Mouse (Mus musculus): ENCODE results near the gene Rpl24. TPM values are rescaled to one million over a fixed set of nuclear protein-coding genes. Genes with fewer than 3 reads are reported as not detected.

Gene Rpl24
- polyA plus RNA-seq, 1 experiment = 978 TPM

GRCm38 (mm10) chr16:55970416-55970815 is 4.3 kb downstream of the Rpl24 start:
- TF ChIP-seq CTCF (IDR thresholded peaks at IDR 0.05; ENCODE audit: borderline replicate concordance, insufficient read depth, low read length) = no peak
- TF ChIP-seq POLR2A (IDR thresholded peaks at IDR 0.05; ENCODE audit: low read depth, low read length) = no peak
- Histone ChIP-seq H3K27ac (ENCODE audit: insufficient read depth, low read length) (no peak overlapping the region), H3K4me3 (ENCODE audit: insufficient read depth, low read length) (no peak overlapping the region), H3K4me1 (ENCODE audit: control insufficient read depth, insufficient read depth, low read length) (peaks cover 14% of the 10 kb centered on the region)

- Histone ChIP-seq H3K4me1 (ENCODE audit: control insufficient read depth, insufficient read depth, low read length) (peaks cover 14% of the 10 kb centered on the region), H3K27ac (ENCODE audit: insufficient read depth, low read length) (peak overlapping the region; percentile 45), H3K4me3 (ENCODE audit: insufficient read depth, low read length) (no peak overlapping the region)
- TF ChIP-seq POLR2A (IDR thresholded peaks at IDR 0.05; ENCODE audit: low read depth, low read length) (no peak), CTCF (IDR thresholded peaks at IDR 0.05; ENCODE audit: borderline replicate concordance, insufficient read depth, low read length) (no peak)
Observed at GRCm38 (mm10) chr16:55971735-55972615, 5.9 kb downstream of the Rpl24 start.

GRCm38 (mm10) chr16:55972626-55973201 is 6.6 kb downstream of the Rpl24 start:
- TF ChIP-seq CTCF (IDR thresholded peaks at IDR 0.05; ENCODE audit: borderline replicate concordance, insufficient read depth, low read length) (no peak), POLR2A (IDR thresholded peaks at IDR 0.05; ENCODE audit: low read depth, low read length) (no peak)
- Histone ChIP-seq H3K27ac (ENCODE audit: insufficient read depth, low read length) (peak overlapping the region; percentile 52; the same call in 1 of the 2 replicates), H3K4me3 (ENCODE audit: insufficient read depth, low read length) (peak overlapping the region; percentile 45; the same call in 1 of the 2 replicates), H3K4me1 (ENCODE audit: control insufficient read depth, insufficient read depth, low read length) (peaks cover 14% of the 10 kb centered on the region)

GRCm38 (mm10) chr16:55973431-55974255 is 7.6 kb downstream of the Rpl24 start, which contains the start of gene Zbtb11:
Gene Zbtb11 (plus strand): TSS chr16:55973883.
- H3K27ac ChIP-seq (ENCODE audit: insufficient read depth, low read length) = peak within 1 kb of the TSS; percentile 52
- no peak for TF ChIP-seq CTCF (IDR thresholded peaks at IDR 0.05; ENCODE audit: borderline replicate concordance, insufficient read depth, low read length)
- TF ChIP-seq POLR2A (IDR thresholded peaks at IDR 0.05; ENCODE audit: low read depth, low read length) = peak; percentile 65
- H3K4me1 ChIP-seq (ENCODE audit: control insufficient read depth, insufficient read depth, low read length) = peaks cover 14% of the 10 kb centered on the region
- peak within 1 kb of the TSS; percentile 82 for H3K4me3 ChIP-seq (ENCODE audit: insufficient read depth, low read length)

GRCm38 (mm10) chr16:55974256-55974902 is 8.3 kb downstream of the Rpl24 start:
- H3K27ac ChIP-seq (ENCODE audit: insufficient read depth, low read length) = peak overlapping the region; percentile 43
- H3K4me1 ChIP-seq (ENCODE audit: control insufficient read depth, insufficient read depth, low read length) = peaks cover 14% of the 10 kb centered on the region
- TF ChIP-seq POLR2A (IDR thresholded peaks at IDR 0.05; ENCODE audit: low read depth, low read length) = peak; percentile 71
- TF ChIP-seq CTCF (IDR thresholded peaks at IDR 0.05; ENCODE audit: borderline replicate concordance, insufficient read depth, low read length) = no peak
- H3K4me3 ChIP-seq (ENCODE audit: insufficient read depth, low read length) = peak overlapping the region; percentile 82

GRCm38 (mm10) chr16:55974903-55975285 is 8.8 kb downstream of the Rpl24 start:
- no peak for TF ChIP-seq CTCF (IDR thresholded peaks at IDR 0.05; ENCODE audit: borderline replicate concordance, insufficient read depth, low read length)
- no peak for TF ChIP-seq POLR2A (IDR thresholded peaks at IDR 0.05; ENCODE audit: low read depth, low read length)
- peaks cover 14% of the 10 kb centered on the region for H3K4me1 ChIP-seq (ENCODE audit: control insufficient read depth, insufficient read depth, low read length)
- H3K4me3 ChIP-seq (ENCODE audit: insufficient read depth, low read length) = peak overlapping the region; percentile 82
- peak overlapping the region; percentile 11; the same call in 1 of the 2 replicates for H3K27ac ChIP-seq (ENCODE audit: insufficient read depth, low read length)

- no peaks in the 10 kb centered on the region for H3K4me1 ChIP-seq (ENCODE audit: control insufficient read depth, insufficient read depth, low read length)
- H3K4me3 ChIP-seq (ENCODE audit: insufficient read depth, low read length) = no peak overlapping the region
- no peak overlapping the region for H3K27ac ChIP-seq (ENCODE audit: insufficient read depth, low read length)
- TF ChIP-seq POLR2A (IDR thresholded peaks at IDR 0.05; ENCODE audit: low read depth, low read length) (no peak), CTCF (IDR thresholded peaks at IDR 0.05; ENCODE audit: borderline replicate concordance, insufficient read depth, low read length) (no peak)
Observed at GRCm38 (mm10) chr16:55986001-55986400, 19.9 kb downstream of the Rpl24 start.

GRCm38 (mm10) chr16:55990311-55990710 is 24.2 kb downstream of the Rpl24 start:
- H3K27ac ChIP-seq (ENCODE audit: insufficient read depth, low read length) = no peak overlapping the region
- TF ChIP-seq POLR2A (IDR thresholded peaks at IDR 0.05; ENCODE audit: low read depth, low read length) = no peak
- no peak for TF ChIP-seq CTCF (IDR thresholded peaks at IDR 0.05; ENCODE audit: borderline replicate concordance, insufficient read depth, low read length)

GRCm38 (mm10) chr16:55994235-55994634 is 28.2 kb downstream of the Rpl24 start:
- H3K4me1 ChIP-seq (ENCODE audit: control insufficient read depth, insufficient read depth, low read length) = no peaks in the 10 kb centered on the region
- no peak for TF ChIP-seq CTCF (IDR thresholded peaks at IDR 0.05; ENCODE audit: borderline replicate concordance, insufficient read depth, low read length)
- no peak for TF ChIP-seq POLR2A (IDR thresholded peaks at IDR 0.05; ENCODE audit: low read depth, low read length)
- no peak overlapping the region for H3K27ac ChIP-seq (ENCODE audit: insufficient read depth, low read length)
- H3K4me3 ChIP-seq (ENCODE audit: insufficient read depth, low read length) = no peak overlapping the region

More at GRCm38 (mm10) chr16:55990311-55990710, 24.2 kb downstream of the Rpl24 start:
- H3K4me1 ChIP-seq (ENCODE audit: control insufficient read depth, insufficient read depth, low read length) = no peaks in the 10 kb centered on the region
- no peak overlapping the region for H3K4me3 ChIP-seq (ENCODE audit: insufficient read depth, low read length)

All from embryonic fibroblast, embryonic 13.5 days (primary cell).